Mouse (Mus musculus) lung, postnatal 14 days (tissue): ENCODE data around the gene Pla2g10.
A peak's percentile ranks its signal among the peaks of the same experiment; 100 is the strongest.
"Not testable (repeated sequence)": the region's sequence is repeated elsewhere in the genome, so short reads cannot be mapped to it uniquely, and the experiment has no call there.

Experiments used
- DNase-seq: peaks from one replicate; pipeline ENCODE4 v3.0.0; 2021

Pla2g10 gene

GRCm38 (mm10) chr16:13727811-13728335, 2.9 kb downstream of the Pla2g10 start:
- no peak for DNase-seq

GRCm38 (mm10) chr16:13722937-13723336, 7.8 kb downstream of the Pla2g10 start:
- no peak for DNase-seq

DNA sequence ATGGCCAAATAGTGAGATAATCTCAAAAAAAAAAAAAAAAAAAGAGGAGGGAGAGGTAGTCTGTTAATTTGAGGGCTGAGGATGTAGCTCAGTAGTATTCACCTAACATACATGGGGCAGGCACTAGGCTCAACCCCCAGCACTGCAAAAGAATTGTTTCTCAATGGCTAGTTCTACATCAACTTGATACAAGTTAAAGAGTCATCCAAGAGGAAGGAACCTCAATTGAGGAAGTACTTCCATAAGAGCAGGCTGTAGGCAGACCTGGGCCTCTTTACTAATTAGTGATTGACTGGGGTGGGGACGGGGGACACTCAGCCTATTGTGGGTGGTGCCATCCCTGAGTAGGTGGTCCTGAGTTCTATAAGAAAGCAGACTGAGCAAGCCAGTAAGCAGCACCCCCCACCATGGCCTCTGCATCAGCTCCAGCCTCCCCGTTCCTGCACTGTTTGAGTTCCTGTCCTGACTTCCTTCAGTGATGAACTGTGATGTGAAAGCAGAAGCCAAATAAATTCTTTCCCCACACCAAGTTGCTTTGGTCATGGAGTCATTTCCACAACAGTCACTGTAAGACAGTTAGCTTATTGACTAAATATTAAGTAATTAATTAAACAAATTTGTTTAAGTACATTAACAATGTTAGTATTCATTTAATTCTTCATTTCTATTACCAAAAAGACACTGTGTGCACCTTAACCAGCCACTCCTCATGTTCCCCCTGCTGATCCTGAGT, 13.8 kb downstream of the Pla2g10 start:
- DNase-seq: no peak

DNA sequence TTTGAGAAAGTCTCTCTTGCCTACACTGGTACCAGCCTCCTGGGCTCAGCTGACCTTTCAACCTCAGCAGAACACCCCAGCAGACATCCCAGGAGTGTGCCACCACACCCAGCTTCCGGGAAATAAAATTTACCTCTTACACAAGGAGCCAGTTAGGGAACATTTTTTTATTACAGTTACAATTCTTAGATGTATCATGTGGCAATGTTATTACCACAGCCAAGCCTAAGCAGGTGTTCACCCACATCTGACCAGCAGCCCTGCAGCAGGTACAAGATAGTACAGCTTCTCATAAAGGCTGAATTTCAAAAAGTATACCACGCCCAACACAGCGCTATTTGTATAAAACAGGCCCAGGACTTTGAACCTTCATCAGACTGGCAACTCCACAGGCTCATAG, 15.9 kb downstream of the Pla2g10 start:
- no peak for DNase-seq

- DNase-seq: no peak
Measured at GRCm38 (mm10) chr16:13704676-13705075, 26.1 kb downstream of the Pla2g10 start.

- no peak for DNase-seq
Measured at GRCm38 (mm10) chr16:13702184-13702583, 28.6 kb downstream of the Pla2g10 start.

GRCm38 (mm10) chr16:13698998-13699397, 31.8 kb downstream of the Pla2g10 start:
- no peak for DNase-seq

- no peak for DNase-seq
Measured at GRCm38 (mm10) chr16:13678601-13679319, 52.0 kb downstream of the Pla2g10 start.

GRCm38 (mm10) chr16:13674511-13674910, 56.3 kb downstream of the Pla2g10 start:
- no peak for DNase-seq

DNA sequence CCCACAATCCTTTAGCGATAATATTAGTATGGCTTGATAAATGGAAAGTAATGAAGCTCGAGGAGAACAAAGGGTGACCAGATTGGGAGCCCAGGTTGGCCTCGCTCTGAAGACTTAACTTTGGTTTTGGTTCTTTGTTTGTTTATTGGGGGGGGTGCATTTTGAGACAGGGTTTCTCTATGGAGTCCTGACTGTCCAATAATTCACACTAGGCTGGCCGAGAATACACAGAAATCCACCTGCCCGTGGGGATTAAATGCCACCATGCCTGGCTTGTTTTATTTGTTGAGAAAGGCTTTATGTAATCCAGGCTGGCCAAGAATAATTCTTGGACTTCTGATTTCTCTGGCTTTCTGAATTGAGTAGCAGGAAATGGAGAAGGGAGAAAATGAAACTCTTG, 57.7 kb downstream of the Pla2g10 start:
- DNase-seq: no peak

DNA sequence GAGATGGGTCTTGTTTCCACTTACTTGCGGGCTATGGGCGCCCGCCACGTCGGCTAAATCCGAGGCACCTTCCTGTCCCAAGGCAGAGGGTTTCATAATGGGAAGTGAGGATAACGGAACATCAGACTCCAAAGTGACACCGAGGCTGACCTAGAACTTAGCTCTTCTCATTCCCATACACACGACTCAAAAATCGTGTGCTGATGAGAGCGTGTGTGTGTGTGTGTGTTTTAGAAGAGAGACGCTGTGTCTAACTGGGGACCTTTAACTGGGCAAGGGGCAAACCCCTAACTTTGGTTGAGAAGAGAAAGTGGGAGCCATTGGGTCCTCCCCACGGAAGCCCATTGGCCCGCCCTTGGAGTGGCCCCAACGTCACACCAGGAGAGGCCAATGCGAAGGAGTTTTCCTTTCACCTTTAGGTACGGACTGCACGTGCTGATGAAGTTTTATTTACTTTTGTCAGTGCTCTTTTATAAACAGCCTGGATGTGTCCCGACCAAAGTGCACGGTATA, 58.3 kb downstream of the Pla2g10 start:
- DNase-seq: peak; percentile 70

DNA sequence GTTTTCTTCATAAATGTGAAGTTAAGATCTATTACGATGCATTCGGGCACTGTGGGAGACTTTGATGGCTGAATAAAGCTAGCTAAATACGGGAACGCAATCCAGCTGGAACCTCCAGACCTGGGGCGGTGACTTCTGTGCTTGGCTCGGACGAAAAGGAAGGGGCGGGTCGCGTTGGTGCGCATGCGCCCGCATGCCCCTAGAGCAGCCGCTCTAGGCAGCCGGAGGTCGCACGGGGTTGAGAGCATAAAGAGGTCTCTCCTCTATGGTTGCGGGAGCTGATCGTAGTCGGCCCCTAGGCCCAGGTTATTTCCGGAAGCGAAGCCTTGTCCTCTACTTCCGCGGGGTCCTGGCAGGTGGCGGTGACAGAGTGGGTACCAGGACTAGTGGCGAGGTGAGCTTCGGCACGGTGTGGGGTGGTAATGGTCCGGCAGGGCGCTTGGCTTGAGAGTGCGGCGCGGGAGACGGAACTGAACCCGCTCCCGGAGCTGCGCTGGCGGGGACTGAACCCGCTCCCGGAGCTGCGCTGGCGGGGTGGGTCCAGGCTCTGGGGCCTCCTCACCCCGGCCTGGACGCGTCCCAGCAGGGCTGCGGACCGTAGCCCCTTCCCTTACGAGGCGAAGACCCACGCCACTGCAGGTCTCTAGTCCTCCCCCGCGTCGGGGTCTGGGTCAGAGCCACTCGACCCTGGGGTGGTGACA, 58.9 kb downstream of the Pla2g10 start, which contains the start of the genes Bfar and 3110001I22Rik:
Gene Bfar (plus strand): TSS at position 174 of the 701 bp plus-strand sequence.
Gene 3110001I22Rik (plus strand): TSS at position 245 of the 701 bp plus-strand sequence.
- peak; percentile 90 for DNase-seq

GRCm38 (mm10) chr16:13670896-13671295, 59.9 kb downstream of the Pla2g10 start:
- DNase-seq: not testable (repeated sequence)

GRCm38 (mm10) chr16:13669282-13669681, 61.5 kb downstream of the Pla2g10 start:
- DNase-seq: no peak

DNA sequence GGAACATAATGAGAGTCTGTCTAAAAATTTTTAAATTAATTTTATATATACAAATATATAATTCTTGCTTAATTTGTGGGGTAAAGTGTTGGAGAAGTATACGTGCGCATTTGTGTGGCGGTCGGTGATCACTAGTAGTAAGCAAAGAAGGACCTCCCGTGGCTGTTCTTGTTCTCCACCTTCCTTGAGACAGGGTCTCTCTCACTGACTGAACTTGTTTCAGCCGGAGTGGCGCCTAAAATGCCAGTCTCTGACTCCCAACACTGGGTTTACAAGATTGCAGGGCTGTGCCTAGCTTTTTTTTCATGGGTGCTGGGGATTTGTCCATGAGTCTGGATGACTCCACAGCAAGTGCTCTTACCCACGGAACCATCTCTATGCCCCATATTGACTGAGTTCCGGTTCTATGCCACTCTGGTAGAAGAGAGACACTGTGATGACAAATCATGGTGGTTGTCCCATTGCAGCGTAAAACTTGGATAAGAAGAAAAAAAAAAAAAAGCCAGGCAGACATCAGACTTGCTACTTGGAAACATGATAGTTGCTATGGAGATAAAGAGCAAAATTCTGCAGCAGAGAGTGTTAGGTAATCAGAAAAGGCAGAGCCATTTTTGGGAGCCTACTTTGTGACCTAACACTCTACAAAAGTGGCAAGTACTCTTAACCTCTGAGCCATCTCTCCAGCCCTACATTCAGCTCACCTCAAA, 62.2 kb downstream of the Pla2g10 start:
- DNase-seq: no peak

- DNase-seq: peak; percentile 93
Measured at GRCm38 (mm10) chr16:13667878-13668343, 62.9 kb downstream of the Pla2g10 start, which contains the start of gene Parn. Parn (minus strand) TSS chr16:13668170.
